Mouse (Mus musculus) ES-Bruce4 (cell line): ENCODE measurements around the gene C1ql4.

ENCODE experiments used
- CTCF ChIP-seq: IDR thresholded peaks from one replicate; pipeline ENCODE4 v1.8.1; 2011; ENCODE audit warnings: low read depth, low read length
- EP300 ChIP-seq: IDR thresholded peaks from 2 replicates; pipeline ENCODE4 v1.6.1; 2011; ENCODE audit warnings: low read depth, low read length; ENCODE audit not compliant: insufficient read depth
- POLR2A ChIP-seq: IDR thresholded peaks from one replicate; pipeline ENCODE4 v1.8.1; 2011; ENCODE audit warnings: low read length; ENCODE audit not compliant: insufficient read depth

GRCm38 (mm10) chr15:99044854-99045253, 42.8 kb downstream of the C1ql4 start:
- no peak for TF ChIP-seq CTCF
- TF ChIP-seq EP300, result no peak
- TF ChIP-seq POLR2A, result no peak
